Mouse (Mus musculus) liver, postnatal 0 days (tissue): ENCODE data around the gene Bmp8a. TPM values are rescaled to one million over a fixed set of nuclear protein-coding genes. Genes with fewer than 3 reads are reported as not detected.

Source experiments
- ATAC-seq: fragments of 200-750 bp; cut with Nextera tagmentation; 2 replicates; pipeline ENCODE4 v1.8.0; 2017; ENCODE audit warnings: mild to moderate bottlenecking, moderate library complexity
- DNase-seq: peaks from one replicate; pipeline ENCODE4 v3.0.0-alpha.2; 2016
- H3K27ac ChIP-seq: fragments of 300-500 bp; sonication (generic); 2 replicates; pipeline ENCODE4 v1.5.1; 2014; ENCODE audit warnings: antibody characterized with exemption, moderate library complexity, mild to moderate bottlenecking, low read depth
- H3K27me3 ChIP-seq: fragments of 300-500 bp; sonication (generic); 2 replicates; pipeline ENCODE4 v1.6.1; 2014; ENCODE audit warnings: low read length, control low read depth, mixed read lengths; ENCODE audit not compliant: insufficient read depth
- H3K36me3 ChIP-seq: fragments of 300-500 bp; sonication (generic); replicated peaks from 2 replicates; pipeline ENCODE4 v1.6.1; 2014; ENCODE audit warnings: mild to moderate bottlenecking, control low read depth, low read length, moderate library complexity, mixed read lengths; ENCODE audit not compliant: insufficient read depth
- H3K4me1 ChIP-seq: fragments of 300-500 bp; sonication (generic); 2 replicates; pipeline ENCODE4 v1.6.1; 2014; ENCODE audit warnings: antibody characterized with exemption, mild to moderate bottlenecking, control low read depth; ENCODE audit not compliant: insufficient read depth
- H3K4me2 ChIP-seq: fragments of 300-500 bp; sonication (generic); 2 replicates; pipeline ENCODE4 v1.6.1; 2014; ENCODE audit warnings: low read depth, mild to moderate bottlenecking, low read length, moderate library complexity, mixed read lengths
- H3K4me3 ChIP-seq: fragments of 300-500 bp; sonication (generic); 2 replicates; pipeline ENCODE4 v1.5.1; 2014; ENCODE audit warnings: low read depth, low read length
- H3K9ac ChIP-seq: fragments of 300-500 bp; sonication (generic); replicated peaks from 2 replicates; pipeline ENCODE4 v1.6.1; 2014; ENCODE audit warnings: mild to moderate bottlenecking, moderate library complexity
- H3K9me3 ChIP-seq: fragments of 300-500 bp; sonication (generic); 2 replicates; pipeline ENCODE4 v1.6.1; 2016; ENCODE audit warnings: mild to moderate bottlenecking, control low read depth, low read length, mixed read lengths
- CTCF ChIP-seq: sonication (generic); IDR thresholded peaks from 2 replicates; pipeline ENCODE4 v1.5.1; 2016; ENCODE audit warnings: antibody characterized with exemption, low read depth
- EP300 ChIP-seq: IDR thresholded peaks from 2 replicates; pipeline ENCODE4 v1.6.1; 2016; ENCODE audit warnings: antibody characterized with exemption, low read depth, mild to moderate bottlenecking
- WGBS: fragments of 180-500 bp; shearing (Covaris S2); extraction: QIAGEN DNeasy Blood & Tissue Kit; methylation state at CpG from one replicate; pipeline ENCODE4 v1.1.7; 2014; ENCODE audit not compliant: insufficient replicate concordance; 5-methylcytosine and 5-hydroxymethylcytosine counted together
- polyA plus RNA-seq: library from polyadenylated mRNA; unstranded; fragments of >200 nt; fragmentation: Nextera tagmentation; extraction: Ambion mirVana; gene quantifications from 2 replicates; pipeline ENCODE4 v1.2.1, GENCODE M21; 2015

Gene Bmp8a
- polyA plus RNA-seq, 1 experiment from 2014 or later: 0.21 TPM

DNA sequence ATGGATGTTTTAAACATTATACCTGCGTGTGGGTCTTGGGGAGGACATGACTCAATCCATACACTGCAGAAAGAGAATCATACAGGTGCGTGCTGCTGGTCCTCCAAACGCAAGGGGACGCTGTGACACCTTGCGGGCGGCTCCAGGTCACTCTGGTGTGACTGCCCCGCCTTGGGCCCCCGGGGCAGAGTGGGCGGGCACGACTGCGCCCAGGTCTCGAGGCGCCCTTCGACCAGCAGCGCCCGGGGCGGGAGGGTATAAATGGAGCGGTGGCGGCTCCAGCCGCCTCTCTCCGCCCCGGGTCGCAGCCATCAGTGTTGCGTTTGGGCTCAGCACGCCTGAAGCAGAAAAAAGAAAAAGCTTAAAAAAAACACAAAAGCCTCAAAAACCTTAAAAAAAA lies 60.6 kb downstream of the Bmp8a start:
- Histone ChIP-seq H3K4me2 (peak overlapping the region; percentile 83; the same call in 1 of the 2 replicates), H3K27me3 (no peaks in the 10 kb centered on the region), H3K4me3 (peak overlapping the region; percentile 68), H3K27ac (peak overlapping the region; percentile 77), H3K9ac (peak overlapping the region; percentile 73), H3K9me3 (no peaks in the 10 kb centered on the region), H3K4me1 (peaks cover 34% of the 10 kb centered on the region), H3K36me3 (peaks cover 23% of the 10 kb centered on the region)
- ATAC-seq (peak; percentile 91), DNase-seq (peak; percentile 95)
- TF ChIP-seq EP300 (peak; percentile 33; the same call in 1 of the 2 replicates), CTCF (peak; percentile 98)
- under 1% methylated on average over 25 of the region's 25 CpGs for WGBS

GRCm38 (mm10) chr4:123280117-123280516 lies 62.9 kb downstream of the Bmp8a start:
- Histone ChIP-seq H3K9me3 (no peaks in the 10 kb centered on the region), H3K9ac (no peak overlapping the region), H3K4me3 (no peak overlapping the region), H3K27me3 (no peaks in the 10 kb centered on the region), H3K27ac (no peak overlapping the region), H3K4me1 (peaks cover 21% of the 10 kb centered on the region), H3K4me2 (no peak overlapping the region), H3K36me3 (peaks cover 3% of the 10 kb centered on the region; the same call in 1 of the 2 replicates)
- 58% methylated on average over 3 of the region's 3 CpGs for WGBS
- no peak for TF ChIP-seq CTCF
- TF ChIP-seq EP300: no peak
- no peak for DNase-seq
- no peak for ATAC-seq

DNA sequence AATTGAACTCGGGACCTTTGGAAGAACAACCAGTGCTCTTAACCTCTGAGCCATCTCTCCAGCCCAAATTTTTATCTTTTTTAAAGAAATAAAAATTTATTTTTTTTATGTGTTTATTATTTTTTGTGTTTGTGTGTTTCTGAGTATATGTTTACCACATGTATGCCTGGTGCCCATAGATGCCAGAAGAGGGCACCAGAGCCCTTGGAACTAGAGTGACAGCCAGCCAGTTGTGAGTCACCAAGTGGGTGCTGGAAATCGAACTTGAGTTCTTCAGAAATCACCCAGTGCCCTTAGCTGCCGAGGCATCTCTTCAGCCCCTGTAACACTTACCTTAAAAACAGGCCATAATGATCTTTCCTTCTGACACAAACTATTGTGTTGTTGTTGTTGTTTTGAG lies 72.0 kb downstream of the Bmp8a start:
- 83% methylated on average over 3 of the region's 3 CpGs for WGBS

More for the DNA sequence above, 72.0 kb downstream of the Bmp8a start:
- Histone ChIP-seq H3K27me3 (no peaks in the 10 kb centered on the region), H3K4me1 (no peaks in the 10 kb centered on the region), H3K9ac (no peak overlapping the region), H3K36me3 (no peaks in the 10 kb centered on the region), H3K4me2 (no peak overlapping the region), H3K9me3 (no peaks in the 10 kb centered on the region), H3K4me3 (no peak overlapping the region), H3K27ac (no peak overlapping the region)
- DNase-seq (no peak), ATAC-seq (no peak)
- peak; percentile 40 for TF ChIP-seq CTCF
- TF ChIP-seq EP300: no peak

Other genes with a start within 250 kb of the Bmp8a start
- gene Bmp8b, start 238.1 kb downstream of the Bmp8a start, polyA plus RNA-seq: 0.07 and 0.09 TPM in 2 replicates
- gene Oxct2b, start 227.0 kb downstream of the Bmp8a start, polyA plus RNA-seq: not detected in 2 replicates
- gene Ppie, start 203.3 kb downstream of the Bmp8a start, polyA plus RNA-seq: 25.4 and 26.6 TPM in 2 replicates
- not detected in 2 replicates for gene Hpcal4, start 160.0 kb downstream of the Bmp8a start, polyA plus RNA-seq
- not detected in 2 replicates for gene Nt5c1a, start 141.7 kb downstream of the Bmp8a start, polyA plus RNA-seq
- 0.78 and 0.81 TPM in 2 replicates for gene Heyl, start 109.7 kb downstream of the Bmp8a start, polyA plus RNA-seq
- gene Pabpc4, start 80.9 kb downstream of the Bmp8a start, polyA plus RNA-seq: 31.5 and 33.2 TPM in 2 replicates
- not detected in 2 replicates for gene Oxct2a, start 19.6 kb downstream of the Bmp8a start, polyA plus RNA-seq